Mouse (Mus musculus): ENCODE results near the gene Ccdc6.

The Ccdc6 gene

GRCm38 (mm10) chr10:70096366-70097188, at the start of gene Ccdc6:
Gene Ccdc6 (plus strand): TSS chr10:70097121.
- DNase-seq (ENCODE audit: extremely low spot score, low spot score): peak; percentile 81

- no peak for DNase-seq (ENCODE audit: extremely low spot score, low spot score)
These were observed 47.1 kb upstream of the Ccdc6 start for GRCm38 (mm10) chr10:70049771-70050170.

GRCm38 (mm10) chr10:70055291-70055690, 41.6 kb upstream of the Ccdc6 start:
- no peak for DNase-seq (ENCODE audit: extremely low spot score, low spot score)

GRCm38 (mm10) chr10:70057064-70057463, 39.9 kb upstream of the Ccdc6 start:
- DNase-seq (ENCODE audit: extremely low spot score, low spot score): no peak

- DNase-seq (ENCODE audit: extremely low spot score, low spot score): no peak
These were observed 36.8 kb upstream of the Ccdc6 start for GRCm38 (mm10) chr10:70060021-70060688.

DNA sequence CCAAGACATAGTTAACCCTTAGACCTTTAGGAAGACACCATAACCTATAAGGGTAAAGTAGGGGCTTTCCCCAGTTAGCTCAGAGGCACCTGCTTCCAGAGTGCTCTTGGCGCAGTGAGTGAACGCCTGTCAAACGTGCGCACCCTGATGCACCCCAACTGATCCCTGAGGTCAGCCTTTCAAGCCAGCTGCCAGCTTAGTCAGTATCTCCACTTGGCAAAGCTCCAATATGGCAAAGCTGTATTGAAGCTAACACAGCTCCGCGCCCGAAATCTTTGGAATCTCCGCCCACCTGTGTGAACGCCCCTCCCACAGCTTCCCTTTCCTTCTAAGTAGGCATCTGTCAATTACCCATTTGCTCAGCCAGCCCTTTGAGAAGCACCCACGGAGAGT, 36.2 kb upstream of the Ccdc6 start:
- DNase-seq (ENCODE audit: extremely low spot score, low spot score): no peak

DNA sequence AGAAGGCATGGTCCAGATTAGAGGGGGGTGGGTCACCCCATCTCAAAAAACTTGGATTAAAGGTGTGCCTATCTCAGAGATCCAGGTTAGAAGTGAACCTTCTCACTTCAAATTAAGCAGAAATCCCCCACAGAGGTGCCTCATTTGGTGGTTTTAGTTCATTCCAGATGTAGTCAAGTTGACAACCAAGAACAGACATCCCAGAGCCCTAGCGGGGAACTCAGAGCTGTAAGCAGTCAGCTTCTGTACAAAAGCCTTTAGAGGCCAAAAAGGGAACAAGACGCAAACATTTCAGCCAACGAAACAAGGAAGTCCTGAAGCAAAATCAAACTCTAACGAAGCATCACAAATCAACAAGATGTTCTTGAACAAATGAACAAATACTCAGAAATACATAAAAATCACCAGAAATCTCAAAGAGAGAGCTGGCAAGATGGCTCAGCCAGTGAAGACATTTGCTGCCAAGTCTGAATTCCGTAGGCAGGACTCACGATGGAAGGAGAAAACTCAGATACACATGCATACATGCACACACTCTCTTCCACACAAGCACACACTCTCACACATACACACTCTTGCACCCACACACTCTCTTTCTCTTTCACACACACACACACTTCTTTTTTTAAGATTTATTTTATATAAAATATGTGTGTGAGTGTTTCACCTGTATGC, 32.9 kb upstream of the Ccdc6 start:
- no peak for DNase-seq (ENCODE audit: extremely low spot score, low spot score)

DNA sequence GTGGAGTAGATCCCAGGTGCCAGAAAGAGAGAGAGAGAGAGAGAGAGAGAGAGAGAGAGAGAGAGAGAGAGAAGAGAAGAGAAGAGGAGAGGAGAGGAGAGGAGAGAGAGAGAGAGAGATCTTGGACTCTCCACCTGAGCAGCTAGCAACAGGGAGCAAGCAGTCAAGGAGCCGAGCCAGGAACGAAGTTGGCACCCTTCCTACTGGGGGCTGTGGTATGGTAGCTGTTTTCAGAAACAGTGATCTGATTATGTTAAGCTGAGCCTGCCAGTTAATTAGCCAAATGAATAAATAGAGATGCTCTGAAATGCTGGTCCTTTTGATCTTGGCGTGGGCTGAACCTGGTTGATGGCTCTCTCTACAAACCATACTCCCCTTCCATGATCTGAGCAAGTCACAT, 31.7 kb upstream of the Ccdc6 start:
- DNase-seq (ENCODE audit: extremely low spot score, low spot score): no peak

DNA sequence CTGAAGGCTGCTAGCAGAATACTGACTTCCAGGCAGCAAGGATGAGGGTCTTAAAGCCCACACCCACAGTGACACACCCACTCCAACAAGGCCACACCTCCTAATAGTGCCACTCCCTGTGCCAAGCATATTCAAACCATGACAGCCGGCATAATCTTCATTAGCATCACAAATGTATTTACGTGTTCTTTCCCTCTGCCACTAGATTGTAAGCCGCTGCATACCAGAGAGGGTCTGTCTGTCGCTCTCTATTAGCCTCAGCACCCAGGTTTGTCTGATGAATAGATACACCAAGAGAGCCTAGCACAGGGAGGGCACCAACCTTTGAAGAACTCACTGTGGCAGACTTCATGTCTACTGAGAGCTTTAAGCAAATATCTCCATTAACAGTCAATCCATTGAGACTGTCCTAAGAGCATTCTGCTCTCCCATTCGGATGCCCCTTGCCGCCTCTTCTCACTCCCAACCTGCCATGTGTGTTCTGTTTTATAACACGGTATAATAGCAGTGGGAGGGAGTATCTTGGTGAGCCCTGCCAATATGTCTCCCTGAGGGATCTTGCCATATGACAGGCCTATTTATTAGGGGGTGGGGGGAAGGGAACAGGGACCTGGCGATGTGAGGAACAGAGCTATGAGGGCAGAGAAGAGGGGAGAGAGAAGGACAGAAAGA, 30.3 kb upstream of the Ccdc6 start:
- DNase-seq (ENCODE audit: extremely low spot score, low spot score): no peak

- no peak for DNase-seq (ENCODE audit: extremely low spot score, low spot score)
These were observed 29.5 kb upstream of the Ccdc6 start for GRCm38 (mm10) chr10:70067169-70068115.

DNA sequence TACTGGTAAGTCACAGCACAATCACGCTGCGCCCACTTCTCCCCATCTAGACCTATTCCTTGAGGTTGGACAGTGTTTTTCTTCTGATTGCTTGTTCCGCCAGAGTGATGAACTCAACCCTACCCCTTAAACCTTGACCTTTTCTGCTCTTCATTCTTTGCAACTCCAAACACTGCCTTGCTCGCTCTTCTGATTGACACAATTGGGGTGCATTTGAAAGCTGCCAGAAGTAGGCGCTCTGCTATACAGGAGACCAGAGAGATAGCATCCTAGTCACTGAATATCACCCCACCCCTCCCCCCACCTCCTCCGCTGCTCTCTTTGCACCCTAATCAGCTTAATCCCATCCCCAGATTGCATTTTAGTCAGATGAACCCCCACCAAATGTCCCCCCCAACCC, 27.6 kb upstream of the Ccdc6 start:
- DNase-seq (ENCODE audit: extremely low spot score, low spot score): no peak

- DNase-seq (ENCODE audit: extremely low spot score, low spot score): no peak
These were observed 25.6 kb upstream of the Ccdc6 start for GRCm38 (mm10) chr10:70071334-70071733.

DNA sequence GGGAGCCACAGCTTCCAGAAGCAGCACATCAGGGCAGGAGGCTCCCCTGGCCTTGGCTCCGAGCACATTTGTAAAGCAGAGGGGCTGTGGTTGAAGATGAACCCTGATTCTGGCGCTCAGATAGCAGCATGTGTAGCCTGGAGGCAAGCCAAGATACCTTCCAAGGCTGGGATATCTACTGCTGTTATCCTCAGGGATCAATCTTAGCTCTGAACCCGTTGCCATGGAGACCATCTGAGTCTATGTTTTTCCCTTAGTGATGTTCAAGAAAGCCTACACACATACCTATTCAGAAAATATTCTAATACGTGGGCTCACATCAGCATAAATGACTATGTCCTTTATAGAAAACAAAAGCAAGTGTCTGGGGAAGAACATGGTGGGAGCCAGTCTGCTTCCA, 19.5 kb upstream of the Ccdc6 start:
- no peak for DNase-seq (ENCODE audit: extremely low spot score, low spot score)

DNA sequence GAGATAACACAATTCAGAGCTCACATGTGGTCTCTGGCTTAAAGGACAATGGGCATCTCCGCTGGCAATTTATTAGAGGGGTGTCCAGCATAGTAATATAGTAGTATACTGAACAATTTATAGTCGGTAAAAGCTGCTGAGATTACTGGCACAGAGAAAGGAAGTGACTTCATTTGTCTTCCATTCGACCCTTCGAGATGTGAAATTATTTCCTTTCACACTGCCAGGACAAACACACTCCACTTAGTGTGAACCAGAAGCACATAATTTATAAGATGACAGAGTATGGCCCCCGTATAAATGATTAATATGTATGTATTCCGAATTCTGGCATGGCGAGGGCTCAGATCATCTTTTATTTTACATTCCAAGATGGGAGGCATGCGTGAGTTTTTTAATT, 16.0 kb upstream of the Ccdc6 start:
- no peak for DNase-seq (ENCODE audit: extremely low spot score, low spot score)

GRCm38 (mm10) chr10:70081564-70082175, 15.3 kb upstream of the Ccdc6 start:
- DNase-seq (ENCODE audit: extremely low spot score, low spot score): peak; percentile 40

- no peak for DNase-seq (ENCODE audit: extremely low spot score, low spot score)
These were observed 13.7 kb upstream of the Ccdc6 start for GRCm38 (mm10) chr10:70083241-70083640.

- no peak for DNase-seq (ENCODE audit: extremely low spot score, low spot score)
These were observed 11.5 kb upstream of the Ccdc6 start for GRCm38 (mm10) chr10:70085256-70085961.

GRCm38 (mm10) chr10:70088788-70089187, 8.1 kb upstream of the Ccdc6 start:
- no peak for DNase-seq (ENCODE audit: extremely low spot score, low spot score)

GRCm38 (mm10) chr10:70091876-70092462, 5.0 kb upstream of the Ccdc6 start:
- DNase-seq (ENCODE audit: extremely low spot score, low spot score): no peak

Data from neural tube, embryonic 10.5 days (tissue).